Mouse (Mus musculus): Measurements from ENCODE around the gene Itgb7. TPM values are rescaled to one million over a fixed set of nuclear protein-coding genes. Genes with fewer than 3 reads are reported as not detected.
"Not testable (repeated sequence)": the region's sequence is repeated elsewhere in the genome, so short reads cannot be mapped to it uniquely, and the experiment has no call there.

Gene Itgb7
- polyA plus RNA-seq, 1 experiment from 2014 or later = 2.0 TPM

DNA sequence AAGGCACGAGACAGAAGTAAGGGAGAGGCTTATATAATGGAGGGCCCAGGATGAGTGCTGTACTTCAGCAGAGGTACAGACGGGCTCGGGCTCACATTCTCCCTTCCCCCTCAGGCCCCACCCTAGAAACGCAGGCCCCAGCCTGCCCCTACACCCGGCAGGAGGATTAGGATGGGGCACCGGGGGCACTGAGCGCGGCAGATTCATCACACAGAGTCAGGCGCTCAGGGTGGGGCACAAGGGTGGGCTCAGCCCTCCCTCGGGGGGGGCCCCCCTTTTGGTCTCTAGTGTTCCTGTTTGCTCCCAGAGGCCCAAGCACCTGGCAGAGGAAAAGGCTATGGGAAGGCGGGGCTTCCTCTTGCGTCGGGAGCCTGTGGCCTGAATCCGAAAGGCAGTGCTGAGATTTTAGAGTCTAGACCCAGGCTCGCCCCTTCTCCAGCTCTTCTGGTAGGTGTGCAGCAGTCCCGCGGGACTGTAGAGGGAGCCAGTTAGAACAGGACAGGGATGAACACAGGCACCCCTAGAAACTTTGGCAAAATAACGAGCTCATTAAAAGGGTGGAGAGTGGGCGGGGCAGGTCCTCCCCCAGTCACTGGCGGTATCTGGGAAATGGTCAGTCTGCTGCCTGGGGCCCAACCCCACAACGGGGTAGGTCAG is 3.8 kb upstream of the Itgb7 start:
- no peak overlapping the region; the same call in 1 of the 2 replicates for H3K9ac ChIP-seq (ENCODE audit: low read depth, low read length)
- H3K27me3 ChIP-seq (replicated peaks; ENCODE audit: control insufficient read depth, insufficient read depth, low read length) = no peaks in the 10 kb centered on the region
- no peaks in the 10 kb centered on the region for H3K9me3 ChIP-seq (ENCODE audit: control insufficient read depth, low read length)
- no peaks in the 10 kb centered on the region for H3K4me1 ChIP-seq (ENCODE audit: control insufficient read depth, insufficient read depth, low read depth, low read length)
- H3K4me2 ChIP-seq (ENCODE audit: low read length) = no peak overlapping the region
- no peak for ATAC-seq
- no peak overlapping the region for H3K27ac ChIP-seq (ENCODE audit: low read depth, low read length)
- no peak overlapping the region for H3K4me3 ChIP-seq (ENCODE audit: low read length)
- 35% methylated on average over 21 of the region's 21 CpGs for whole genome bisulfite sequencing
- H3K36me3 ChIP-seq (ENCODE audit: control insufficient read depth, insufficient read depth, low read length) = 0 out of 2 replicates have a peak, but pooled peaks cover 4% of the 10 kb centered on the region

DNA sequence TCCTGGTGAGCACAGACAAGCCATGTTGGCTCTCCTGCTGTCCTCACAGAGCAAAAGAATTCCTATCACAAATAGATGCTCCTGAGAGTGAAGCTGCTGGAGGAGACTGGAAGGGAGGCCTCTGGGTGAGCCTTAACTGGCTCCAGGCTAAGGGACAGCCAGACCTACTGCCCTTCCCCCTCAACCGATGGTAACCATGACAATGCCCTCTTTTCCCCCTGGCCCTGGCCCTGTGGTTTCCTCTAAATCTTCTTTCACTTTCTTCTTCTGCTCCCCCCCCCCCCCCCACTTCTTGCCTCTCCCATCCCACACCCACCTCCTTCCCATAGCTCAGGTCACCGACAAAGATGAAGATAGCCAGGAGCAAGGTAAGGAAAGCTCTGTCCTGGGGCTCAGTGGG is 2.2 kb upstream of the Itgb7 start:
- ATAC-seq = no peak
- H3K27me3 ChIP-seq (replicated peaks; ENCODE audit: control insufficient read depth, insufficient read depth, low read length) = no peaks in the 10 kb centered on the region
- H3K27ac ChIP-seq (ENCODE audit: low read depth, low read length) = no peak overlapping the region
- no peak overlapping the region for H3K4me2 ChIP-seq (ENCODE audit: low read length)
- H3K36me3 ChIP-seq (ENCODE audit: control insufficient read depth, insufficient read depth, low read length) = 0 out of 2 replicates have a peak, but pooled peaks cover 4% of the 10 kb centered on the region
- no peaks in the 10 kb centered on the region for H3K4me1 ChIP-seq (ENCODE audit: control insufficient read depth, insufficient read depth, low read depth, low read length)
- H3K9ac ChIP-seq (ENCODE audit: low read depth, low read length) = no peak overlapping the region
- no peak overlapping the region for H3K4me3 ChIP-seq (ENCODE audit: low read length)
- H3K9me3 ChIP-seq (ENCODE audit: control insufficient read depth, low read length) = no peaks in the 10 kb centered on the region
- 29% methylated on average over 2 of the region's 2 CpGs for WGBS

DNA sequence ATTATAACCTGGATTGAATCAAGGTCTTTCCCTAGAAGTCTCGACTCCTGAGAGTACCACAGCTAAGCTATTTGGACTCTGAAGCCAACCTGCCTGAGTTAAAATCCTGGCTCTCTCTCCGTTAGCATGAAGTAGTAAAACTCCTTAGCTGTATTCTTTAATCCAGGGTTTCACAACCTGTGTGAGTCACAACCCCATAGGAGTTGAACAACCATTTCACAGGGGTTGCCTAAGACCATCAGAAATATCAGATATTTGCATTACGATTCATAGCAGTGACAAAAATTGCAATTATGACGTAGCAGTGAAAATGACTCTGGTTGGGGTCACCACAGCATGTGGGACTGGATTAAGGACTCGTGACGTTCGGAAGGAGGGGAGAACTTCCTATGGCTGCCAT is 1.0 kb upstream of the Itgb7 start:
- Histone ChIP-seq H3K4me1 (ENCODE audit: control insufficient read depth, insufficient read depth, low read depth, low read length) (no peaks in the 10 kb centered on the region), H3K27me3 (replicated peaks; ENCODE audit: control insufficient read depth, insufficient read depth, low read length) (no peaks in the 10 kb centered on the region), H3K4me3 (ENCODE audit: low read length) (no peak overlapping the region), H3K9ac (ENCODE audit: low read depth, low read length) (no peak overlapping the region), H3K27ac (ENCODE audit: low read depth, low read length) (no peak overlapping the region), H3K4me2 (ENCODE audit: low read length) (no peak overlapping the region), H3K36me3 (ENCODE audit: control insufficient read depth, insufficient read depth, low read length) (no peaks in the 10 kb centered on the region), H3K9me3 (ENCODE audit: control insufficient read depth, low read length) (no peaks in the 10 kb centered on the region)
- ATAC-seq = no peak
- 89% methylated on average over 7 of the region's 7 CpGs for WGBS

DNA sequence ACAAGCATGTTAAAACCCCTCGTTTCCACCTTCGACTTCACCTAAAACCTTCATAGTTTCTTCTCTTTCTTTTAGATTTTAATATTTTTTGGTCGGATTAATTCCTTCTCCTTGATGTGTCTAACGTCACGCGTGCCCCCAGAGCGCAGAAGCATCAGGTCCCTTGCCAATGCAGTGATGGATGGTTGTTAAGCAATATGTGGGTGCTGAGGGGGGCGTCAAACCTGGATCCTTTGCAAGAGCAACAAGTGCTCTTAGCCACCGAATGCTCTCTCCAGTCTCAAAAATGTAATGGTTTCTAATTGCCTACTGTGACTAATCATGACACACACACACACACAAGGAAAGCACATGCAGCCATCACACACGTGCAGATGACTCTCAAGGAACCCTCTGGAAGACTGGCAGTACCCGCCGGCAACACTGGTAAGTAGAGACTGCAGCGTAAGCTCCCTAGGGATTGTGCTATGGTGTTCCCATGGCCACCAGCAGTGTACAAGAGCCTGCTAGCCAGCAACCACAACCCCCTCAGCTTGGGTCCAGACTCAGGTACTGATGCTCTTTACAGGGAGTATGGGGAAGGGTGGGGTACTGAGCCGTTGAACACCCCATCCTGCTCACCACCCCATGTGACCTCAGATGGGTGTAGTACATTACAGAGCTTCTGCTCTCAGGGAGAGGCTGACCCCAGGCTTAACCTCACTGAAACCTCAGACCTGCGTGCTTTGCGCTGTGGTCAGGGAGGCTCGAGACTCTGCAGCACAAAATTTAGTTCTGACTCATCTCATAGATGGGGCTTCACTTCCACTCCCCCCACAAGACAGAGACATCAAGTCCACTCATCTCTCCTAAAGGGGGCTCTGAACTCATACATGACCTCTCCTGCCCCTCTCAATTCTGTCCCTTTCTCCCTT is 1.1 kb downstream of the Itgb7 start:
- 84% methylated on average over 17 of the region's 17 CpGs for WGBS
- no peak overlapping the region for H3K9ac ChIP-seq (ENCODE audit: low read depth, low read length)
- H3K27ac ChIP-seq (ENCODE audit: low read depth, low read length) = no peak overlapping the region
- H3K4me3 ChIP-seq (ENCODE audit: low read length) = no peak overlapping the region
- H3K27me3 ChIP-seq (replicated peaks; ENCODE audit: control insufficient read depth, insufficient read depth, low read length) = no peaks in the 10 kb centered on the region
- H3K4me2 ChIP-seq (ENCODE audit: low read length) = no peak overlapping the region
- no peaks in the 10 kb centered on the region for H3K36me3 ChIP-seq (ENCODE audit: control insufficient read depth, insufficient read depth, low read length)
- ATAC-seq = no peak
- H3K9me3 ChIP-seq (ENCODE audit: control insufficient read depth, low read length) = no peaks in the 10 kb centered on the region
- no peaks in the 10 kb centered on the region for H3K4me1 ChIP-seq (ENCODE audit: control insufficient read depth, insufficient read depth, low read depth, low read length)

DNA sequence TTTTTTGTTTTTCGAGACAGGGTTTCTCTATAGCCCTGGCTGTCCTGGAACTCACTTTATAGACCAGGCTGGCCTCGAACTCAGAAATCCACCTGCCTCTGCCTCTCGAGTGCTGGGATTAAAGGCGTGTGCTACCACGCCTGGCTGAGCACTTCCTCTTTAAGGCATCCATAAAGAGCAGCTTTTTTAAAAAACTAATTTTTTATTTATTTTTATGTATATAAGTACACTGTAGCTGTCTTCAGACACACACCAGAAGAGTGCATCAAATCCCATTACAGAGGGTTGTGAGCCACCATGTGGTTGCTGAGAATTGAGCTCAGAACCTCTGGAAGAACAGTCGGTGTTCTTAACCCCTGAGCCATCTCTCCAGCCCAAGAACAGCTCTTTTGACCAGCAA is 6.1 kb downstream of the Itgb7 start:
- 71% methylated on average over 6 of the region's 6 CpGs for WGBS

DNA sequence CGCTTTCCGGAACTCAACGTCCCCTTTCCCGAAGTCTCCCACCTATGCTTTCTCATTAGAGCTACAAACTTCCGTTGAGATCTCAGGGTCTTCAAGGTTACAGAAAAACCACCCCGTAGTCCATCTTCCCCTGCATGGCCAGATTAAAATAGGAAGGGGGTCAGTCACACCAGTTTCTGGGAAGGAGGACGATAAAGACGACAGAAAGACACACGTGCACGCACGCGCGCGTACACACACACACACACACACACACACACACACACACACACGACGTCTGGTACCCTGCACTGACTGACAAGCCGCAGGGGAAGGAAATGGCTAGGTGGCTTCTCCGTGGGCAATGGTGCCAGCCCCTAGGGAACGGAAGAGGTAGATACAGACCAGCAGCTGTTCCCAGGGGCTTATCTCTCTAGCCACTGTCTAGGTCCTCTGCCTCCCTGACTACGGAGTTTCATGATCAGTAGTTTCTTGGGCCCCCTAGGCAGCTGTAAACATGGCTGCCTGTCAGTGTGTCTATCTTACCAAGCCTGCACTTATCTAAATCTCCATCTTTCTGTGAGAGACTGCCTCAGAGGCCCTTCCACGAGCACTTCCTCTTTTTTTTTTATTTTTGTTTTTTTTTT is 6.6 kb downstream of the Itgb7 start:
- Histone ChIP-seq H3K27me3 (replicated peaks; ENCODE audit: control insufficient read depth, insufficient read depth, low read length) (peaks cover 9% of the 10 kb centered on the region), H3K36me3 (ENCODE audit: control insufficient read depth, insufficient read depth, low read length) (no peaks in the 10 kb centered on the region), H3K4me2 (ENCODE audit: low read length) (peak overlapping the region; percentile 94), H3K27ac (ENCODE audit: low read depth, low read length) (no peak overlapping the region), H3K9ac (ENCODE audit: low read depth, low read length) (peak overlapping the region; percentile 69; the same call in 1 of the 2 replicates), H3K4me3 (ENCODE audit: low read length) (peak overlapping the region; percentile 50), H3K4me1 (ENCODE audit: control insufficient read depth, insufficient read depth, low read depth, low read length) (peaks cover 8% of the 10 kb centered on the region), H3K9me3 (ENCODE audit: control insufficient read depth, low read length) (no peaks in the 10 kb centered on the region)
- ATAC-seq = no peak
- 12% methylated on average over 21 of the region's 21 CpGs for WGBS

More for the DNA sequence above, 6.1 kb downstream of the Itgb7 start:
- ATAC-seq; H3K4me2 ChIP-seq (ENCODE audit: low read length); H3K4me3 ChIP-seq (ENCODE audit: low read length); H3K36me3 ChIP-seq (ENCODE audit: control insufficient read depth, insufficient read depth, low read length); H3K27ac ChIP-seq (ENCODE audit: low read depth, low read length); H3K9me3 ChIP-seq (ENCODE audit: control insufficient read depth, low read length); H3K4me1 ChIP-seq (ENCODE audit: control insufficient read depth, insufficient read depth, low read depth, low read length); H3K9ac ChIP-seq (ENCODE audit: low read depth, low read length); H3K27me3 ChIP-seq (replicated peaks; ENCODE audit: control insufficient read depth, insufficient read depth, low read length): not testable (repeated sequence)

DNA sequence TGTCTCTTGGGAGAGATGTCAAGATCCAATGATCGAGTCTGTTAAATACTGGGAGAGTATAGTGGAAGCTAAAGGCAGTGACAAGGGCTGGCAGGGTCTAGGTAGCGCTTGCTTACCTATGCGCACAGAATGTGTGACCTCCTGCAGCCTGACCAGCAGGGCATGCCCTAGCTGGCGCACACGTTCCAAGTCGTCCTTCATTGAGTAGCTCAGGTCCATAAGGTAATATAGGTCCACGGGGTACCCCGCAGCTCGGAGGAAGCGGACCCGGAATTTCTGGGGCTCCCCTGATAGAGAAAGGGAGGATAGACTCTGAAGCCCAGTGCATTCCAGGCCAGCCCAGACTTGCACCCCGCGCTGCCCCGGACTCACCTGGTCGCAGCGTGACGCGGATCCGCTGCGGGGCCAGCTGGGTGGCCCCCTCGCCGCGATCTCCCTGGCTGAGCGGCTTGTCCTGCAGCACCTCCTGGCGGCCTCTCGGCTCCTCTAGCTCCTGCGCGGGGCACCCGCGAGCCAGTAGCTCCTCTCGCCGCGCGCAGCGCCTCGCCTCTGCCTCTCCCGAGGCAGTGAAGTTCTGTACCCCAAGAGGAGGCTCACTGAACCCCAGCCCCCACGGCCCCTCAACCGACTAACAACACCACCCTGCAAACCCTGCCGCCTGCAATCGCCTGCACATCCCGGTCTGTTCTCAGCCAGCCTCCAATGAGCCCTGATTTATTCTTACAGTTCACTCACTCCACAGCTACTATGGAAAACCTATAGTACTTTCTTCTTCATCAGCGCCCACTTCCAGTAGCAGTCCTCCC is 7.4 kb downstream of the Itgb7 start:
- H3K27ac ChIP-seq (ENCODE audit: low read depth, low read length) = no peak overlapping the region
- peak overlapping the region; percentile 50 for H3K4me3 ChIP-seq (ENCODE audit: low read length)
- H3K27me3 ChIP-seq (replicated peaks; ENCODE audit: control insufficient read depth, insufficient read depth, low read length) = peaks cover 9% of the 10 kb centered on the region
- H3K4me1 ChIP-seq (ENCODE audit: control insufficient read depth, insufficient read depth, low read depth, low read length) = peaks cover 8% of the 10 kb centered on the region
- ATAC-seq = peak; percentile 90
- peak overlapping the region; percentile 69 for H3K9ac ChIP-seq (ENCODE audit: low read depth, low read length)
- peak overlapping the region; percentile 94 for H3K4me2 ChIP-seq (ENCODE audit: low read length)
- 2% methylated on average over 43 of the region's 43 CpGs for WGBS
- no peaks in the 10 kb centered on the region for H3K9me3 ChIP-seq (ENCODE audit: control insufficient read depth, low read length)
- H3K36me3 ChIP-seq (ENCODE audit: control insufficient read depth, insufficient read depth, low read length) = no peaks in the 10 kb centered on the region

DNA sequence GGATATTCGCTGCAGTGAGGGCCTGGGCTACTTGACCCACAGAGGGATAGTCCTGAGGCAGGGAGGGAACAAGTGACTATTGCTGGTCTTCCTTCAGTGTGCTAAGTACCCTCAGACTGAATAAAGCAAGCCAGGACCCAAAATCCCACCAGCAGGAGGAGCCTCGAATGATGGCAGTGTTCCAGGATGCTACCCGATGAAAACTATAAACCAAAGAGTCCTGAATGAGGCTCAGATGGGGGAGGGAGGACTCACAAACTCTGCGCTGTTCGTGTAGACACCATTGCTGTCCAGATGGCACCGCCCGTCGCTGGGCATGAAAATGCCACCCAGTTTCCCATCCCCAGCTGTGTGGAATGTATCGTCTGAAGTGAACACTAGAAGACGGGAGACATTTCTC is 9.4 kb downstream of the Itgb7 start:
- Histone ChIP-seq H3K4me1 (ENCODE audit: control insufficient read depth, insufficient read depth, low read depth, low read length) (peaks cover 8% of the 10 kb centered on the region), H3K9ac (ENCODE audit: low read depth, low read length) (no peak overlapping the region), H3K36me3 (ENCODE audit: control insufficient read depth, insufficient read depth, low read length) (no peaks in the 10 kb centered on the region; the same call in 1 of the 2 replicates), H3K9me3 (ENCODE audit: control insufficient read depth, low read length) (no peaks in the 10 kb centered on the region), H3K27me3 (replicated peaks; ENCODE audit: control insufficient read depth, insufficient read depth, low read length) (peaks cover 9% of the 10 kb centered on the region), H3K27ac (ENCODE audit: low read depth, low read length) (no peak overlapping the region), H3K4me2 (ENCODE audit: low read length) (no peak overlapping the region), H3K4me3 (ENCODE audit: low read length) (no peak overlapping the region)
- 56% methylated on average over 10 of the region's 10 CpGs for WGBS
- no peak for ATAC-seq

Measured in hindbrain, embryonic 16.5 days (tissue).